Mouse (Mus musculus): ENCODE measurements at regions not wholly inside any gene's neighbourhood (a gene's known extent, or its start where the extent isn't known, plus 50 kb on each side); places are given as distances from the start of the nearest gene placed in this dataset.
A peak's percentile ranks its signal among the peaks of the same experiment; 100 is the strongest.

DNA sequence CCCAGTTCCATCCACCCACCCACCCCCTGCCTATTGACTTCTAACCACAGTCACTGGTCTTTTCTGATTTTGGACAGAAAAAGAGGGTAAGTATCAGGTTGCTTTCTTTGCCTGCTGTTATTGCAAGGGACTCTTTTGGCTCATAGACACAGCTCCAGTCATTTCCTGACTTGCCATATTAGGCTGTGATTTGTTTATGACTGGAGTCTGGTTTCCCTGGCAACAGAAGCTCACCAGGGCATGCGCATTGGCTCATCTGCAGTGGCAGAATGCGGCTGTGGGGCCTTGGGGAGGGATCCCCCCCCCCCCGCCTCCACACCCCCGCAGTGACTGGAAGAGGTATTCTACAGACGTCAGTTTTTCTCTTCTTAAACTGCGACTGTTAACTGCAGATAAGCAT is 65.9 kb downstream of the Cdr1 start:
- H3K27ac ChIP-seq (ENCODE audit: low read length), result no peak overlapping the region
- H3K9me3 ChIP-seq (ENCODE audit: control insufficient read depth, low read depth, low read length), result no peaks in the 10 kb centered on the region
- H3K4me2 ChIP-seq (replicated peaks; ENCODE audit: low read depth, low read length), result 0 out of 2 replicates have a peak overlapping the region, but pooled peaks have one; percentile 3
- 18% methylated on average over 6 of the region's 6 CpGs for WGBS
- ATAC-seq (ENCODE audit: insufficient number of reproducible peaks, insufficient read depth, low FRiP score, low read depth), result no peak
- no peak overlapping the region for H3K4me3 ChIP-seq (ENCODE audit: low read depth, low read length)
- no peaks in the 10 kb centered on the region for H3K27me3 ChIP-seq (ENCODE audit: control insufficient read depth, insufficient read depth, low read length)
- H3K36me3 ChIP-seq (ENCODE audit: control insufficient read depth, insufficient read depth, low read length), result no peaks in the 10 kb centered on the region
- no peaks in the 10 kb centered on the region for H3K4me1 ChIP-seq (ENCODE audit: control insufficient read depth, insufficient read depth, low read length)
- H3K9ac ChIP-seq (replicated peaks; ENCODE audit: low read depth, low read length), result no peak overlapping the region

DNA sequence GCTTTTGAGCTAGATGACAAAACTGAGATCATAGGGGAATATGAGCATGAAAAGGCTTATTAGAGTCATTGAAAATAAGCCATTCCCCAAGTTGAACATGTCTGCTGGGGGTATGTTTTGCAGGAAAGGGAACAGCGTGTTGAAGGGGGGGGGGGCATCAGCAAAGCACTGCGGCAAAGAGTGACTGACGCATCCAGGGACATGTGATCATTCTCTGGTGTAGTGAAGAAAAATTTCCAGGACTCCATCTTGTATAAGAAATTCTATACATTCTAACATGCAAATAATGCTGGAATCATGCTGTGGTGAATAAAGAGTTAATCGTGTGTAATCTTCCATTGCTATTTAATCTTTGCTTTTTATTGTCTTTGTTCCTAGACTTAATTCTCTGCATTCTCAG is 68.0 kb downstream of the Cdr1 start:
- no peak overlapping the region for H3K9ac ChIP-seq (replicated peaks; ENCODE audit: low read depth, low read length)
- WGBS, result 87% methylated on average over 4 of the region's 4 CpGs
- H3K9me3 ChIP-seq (ENCODE audit: control insufficient read depth, low read depth, low read length), result no peaks in the 10 kb centered on the region
- no peak overlapping the region for H3K4me2 ChIP-seq (replicated peaks; ENCODE audit: low read depth, low read length)
- no peak overlapping the region for H3K4me3 ChIP-seq (ENCODE audit: low read depth, low read length)
- no peaks in the 10 kb centered on the region for H3K27me3 ChIP-seq (ENCODE audit: control insufficient read depth, insufficient read depth, low read length)
- ATAC-seq (ENCODE audit: insufficient number of reproducible peaks, insufficient read depth, low FRiP score, low read depth), result no peak
- no peak overlapping the region for H3K27ac ChIP-seq (ENCODE audit: low read length)
- no peaks in the 10 kb centered on the region for H3K36me3 ChIP-seq (ENCODE audit: control insufficient read depth, insufficient read depth, low read length)
- no peaks in the 10 kb centered on the region for H3K4me1 ChIP-seq (ENCODE audit: control insufficient read depth, insufficient read depth, low read length)

DNA sequence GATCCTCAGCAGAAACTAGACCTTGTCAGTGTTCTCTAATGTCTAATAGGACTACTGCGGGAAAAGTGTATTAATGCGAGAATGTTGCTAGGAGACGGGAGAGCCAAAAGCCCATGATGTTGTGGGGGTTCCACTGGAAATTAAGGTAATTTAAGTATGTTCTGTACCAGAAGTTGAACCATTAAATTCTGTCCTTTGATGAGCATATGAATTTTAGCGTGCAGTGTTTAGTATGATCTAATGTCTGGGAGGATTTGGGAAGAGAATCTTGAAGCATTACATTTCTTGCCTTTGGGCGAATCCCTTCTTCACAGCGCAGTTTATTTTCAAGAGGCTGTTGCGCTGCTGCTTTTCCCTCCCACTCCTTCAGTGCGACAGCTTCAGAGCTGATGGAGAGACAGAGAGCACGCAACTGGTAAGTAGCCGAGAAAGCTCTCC is 69.3 kb downstream of the Cdr1 start:
- H3K36me3 ChIP-seq (ENCODE audit: control insufficient read depth, insufficient read depth, low read length), result no peaks in the 10 kb centered on the region
- H3K4me1 ChIP-seq (ENCODE audit: control insufficient read depth, insufficient read depth, low read length), result no peaks in the 10 kb centered on the region
- H3K4me2 ChIP-seq (replicated peaks; ENCODE audit: low read depth, low read length), result peak overlapping the region; percentile 25; the same call in 1 of the 2 replicates
- 24% methylated on average over 10 of the region's 10 CpGs for WGBS
- H3K27me3 ChIP-seq (ENCODE audit: control insufficient read depth, insufficient read depth, low read length), result no peaks in the 10 kb centered on the region
- H3K4me3 ChIP-seq (ENCODE audit: low read depth, low read length), result peak overlapping the region; percentile 11; the same call in 1 of the 2 replicates
- H3K27ac ChIP-seq (ENCODE audit: low read length), result no peak overlapping the region
- ATAC-seq (ENCODE audit: insufficient number of reproducible peaks, insufficient read depth, low FRiP score, low read depth), result no peak
- no peaks in the 10 kb centered on the region for H3K9me3 ChIP-seq (ENCODE audit: control insufficient read depth, low read depth, low read length)
- no peak overlapping the region for H3K9ac ChIP-seq (replicated peaks; ENCODE audit: low read depth, low read length)

All from stomach, embryonic 14.5 days (tissue).